Comparison of ENCODE assay signal across 8 mouse cellular contexts in genomic region chr14:55589771-55590448, GRCm38 (mm10). TPM values are rescaled to one million over a fixed set of nuclear protein-coding genes. Genes with fewer than 3 reads are reported as not detected.
DNase-seq lines count a peak whose midpoint lies in the region; ATAC-seq and TF ChIP-seq lines count a peak whose summit lies in the region.

No protein-coding gene starts in this region.

- peak overlapping the region; percentile 96 for H3K27ac ChIP-seq in heart, embryonic 15.5 days
- no peak overlapping the region for H3K27ac ChIP-seq in hindbrain, embryonic 12.5 days
- H3K27ac ChIP-seq in midbrain, embryonic 14.5 days (replicated peaks; ENCODE audit: low read depth, low read length) = no peak overlapping the region

- ATAC-seq in heart, embryonic 15.5 days (replicated peaks; ENCODE audit: insufficient number of reproducible peaks, insufficient read depth, low FRiP score, low read depth) = no peak
- no peak for ATAC-seq in G1E (ENCODE audit: extremely low read depth, insufficient number of reproducible peaks, low FRiP score, poor library complexity, severe bottlenecking)
- no peak for ATAC-seq in hindbrain, embryonic 12.5 days (ENCODE audit: low FRiP score)
- no peak for ATAC-seq in midbrain, embryonic 14.5 days (ENCODE audit: low FRiP score, low TSS enrichment)

- no peaks in the 10 kb centered on the region for H3K27me3 ChIP-seq in heart, embryonic 15.5 days
- H3K27me3 ChIP-seq in G1E (ENCODE audit: insufficient read depth, low read length) = no peaks in the 10 kb centered on the region
- no peaks in the 10 kb centered on the region for H3K27me3 ChIP-seq in hindbrain, embryonic 12.5 days
- H3K27me3 ChIP-seq in midbrain, embryonic 14.5 days (ENCODE audit: control insufficient read depth, insufficient read depth, low read length) = no peaks in the 10 kb centered on the region

- WGBS in heart, embryonic 15.5 days = 77% methylated on average over 11 of the region's 11 CpGs
- 90% methylated on average over 11 of the region's 11 CpGs for WGBS in hindbrain, embryonic 12.5 days
- WGBS in midbrain, embryonic 14.5 days = 92% methylated on average over 11 of the region's 11 CpGs

- TF ChIP-seq CTCF in G1E (IDR thresholded peaks at IDR 0.05; ENCODE audit: low read depth, low read length) = no peak

- no peaks in the 10 kb centered on the region for H3K9me3 ChIP-seq in heart, embryonic 15.5 days (replicated peaks)
- H3K9me3 ChIP-seq in G1E (replicated peaks) = no peaks in the 10 kb centered on the region
- no peaks in the 10 kb centered on the region for H3K9me3 ChIP-seq in hindbrain, embryonic 12.5 days (replicated peaks)
- no peaks in the 10 kb centered on the region for H3K9me3 ChIP-seq in midbrain, embryonic 14.5 days (ENCODE audit: control insufficient read depth, low read length)

- peak overlapping the region; percentile 85 for H3K4me3 ChIP-seq in heart, embryonic 15.5 days
- H3K4me3 ChIP-seq in G1E (ENCODE audit: low read depth, low read length) = peak overlapping the region; percentile 96
- peak overlapping the region; percentile 91 for H3K4me3 ChIP-seq in hindbrain, embryonic 12.5 days
- H3K4me3 ChIP-seq in midbrain, embryonic 14.5 days (replicated peaks; ENCODE audit: low read depth, low read length) = peak overlapping the region; percentile 90

- H3K4me2 ChIP-seq in heart, embryonic 15.5 days = peak overlapping the region; percentile 92
- H3K4me2 ChIP-seq in hindbrain, embryonic 12.5 days (replicated peaks) = peak overlapping the region; percentile 98
- peak overlapping the region; percentile 98 for H3K4me2 ChIP-seq in midbrain, embryonic 14.5 days (ENCODE audit: low read length)

- H3K9ac ChIP-seq in heart, embryonic 15.5 days = peak overlapping the region; percentile 61; the same call in 1 of the 2 replicates
- peak overlapping the region; percentile 92 for H3K9ac ChIP-seq in hindbrain, embryonic 12.5 days
- peak overlapping the region; percentile 88; the same call in 1 of the 2 replicates for H3K9ac ChIP-seq in midbrain, embryonic 14.5 days (replicated peaks; ENCODE audit: low read length)

- peaks cover 33% of the 10 kb centered on the region for H3K4me1 ChIP-seq in heart, embryonic 15.5 days (replicated peaks)
- peaks cover 75% of the 10 kb centered on the region for H3K4me1 ChIP-seq in G1E (ENCODE audit: insufficient read depth, low read depth, low read length)
- peaks cover 29% of the 10 kb centered on the region for H3K4me1 ChIP-seq in hindbrain, embryonic 12.5 days
- peaks cover 18% of the 10 kb centered on the region for H3K4me1 ChIP-seq in midbrain, embryonic 14.5 days (ENCODE audit: control insufficient read depth, insufficient read depth, low read length)

- DNase-seq in heart, adult 9 months (ENCODE audit: low spot score in 2 of 2) = no peak
- no peak for DNase-seq in G1E (ENCODE audit: low spot score)
- no peak for DNase-seq in midbrain, embryonic 14.5 days
- DNase-seq in adrenal gland, postnatal 36 days = no peak
- DNase-seq in gastrocnemius, adult 8-10 months (ENCODE audit: low spot score in 2 of 2) = no peak
- no peak for DNase-seq in Muller cell, postnatal 12 days (ENCODE audit: inconsistent ontology term)

- peaks cover 14% of the 10 kb centered on the region; the same call in 1 of the 2 replicates for H3K36me3 ChIP-seq in heart, embryonic 15.5 days
- H3K36me3 ChIP-seq in G1E (replicated peaks) = peaks cover 49% of the 10 kb centered on the region
- peaks cover 21% of the 10 kb centered on the region for H3K36me3 ChIP-seq in hindbrain, embryonic 12.5 days
- H3K36me3 ChIP-seq in midbrain, embryonic 14.5 days (ENCODE audit: control insufficient read depth, insufficient read depth, low read length) = peaks cover 18% of the 10 kb centered on the region

RNA-seq across cellular contexts. Expression of gene Psme2, which starts 1.0 kb away (rescaled TPM):
- 203 and 215 TPM in 2 replicates for polyA plus RNA-seq in heart, embryonic 15.5 days (2015; fragmentation: Nextera tagmentation; extraction: Ambion mirVana)
- total RNA-seq in G1E (2014; fragmentation: Nextera tagmentation) = 59.4 and 109 TPM in 2 replicates
- 163 and 165 TPM in 2 replicates for total RNA-seq in G1E (2017)
- 33.4 and 50.8 TPM in 2 replicates for polyA plus RNA-seq in G1E (2012)
- polyA plus RNA-seq in hindbrain, embryonic 12.5 days (2016; fragmentation: Nextera tagmentation; extraction: Ambion mirVana) = 201 and 234 TPM in 2 replicates
- polyA plus RNA-seq in midbrain, embryonic 14.5 days (2014; fragmentation: Nextera tagmentation; extraction: Ambion mirVana) = 165 and 182 TPM in 2 replicates
- total RNA-seq in adrenal gland, postnatal 36 days (2021) = 100 to 1,000 TPM; 311 to 396 TPM
- total RNA-seq in gastrocnemius, adult 8-10 months (2022) = 10 to 100 TPM; 50.9 to 72.8 (median 62.7) TPM

RNA-seq across cellular contexts. Expression of gene Rnf31, which starts 1.6 kb away (rescaled TPM):
- 15.8 and 17.4 TPM in 2 replicates for polyA plus RNA-seq in heart, embryonic 15.5 days (2015; fragmentation: Nextera tagmentation; extraction: Ambion mirVana)
- total RNA-seq in G1E (2014; fragmentation: Nextera tagmentation) (23.7 and 43.9 TPM in 2 replicates), G1E (2017) (11.8 and 12.6 TPM in 2 replicates)
- polyA plus RNA-seq in G1E (2012) = 34.2 and 35.1 TPM in 2 replicates
- polyA plus RNA-seq in hindbrain, embryonic 12.5 days (2016; fragmentation: Nextera tagmentation; extraction: Ambion mirVana) = 21.2 and 23.7 TPM in 2 replicates
- polyA plus RNA-seq in midbrain, embryonic 14.5 days (2014; fragmentation: Nextera tagmentation; extraction: Ambion mirVana) = 15.6 and 17.1 TPM in 2 replicates
- total RNA-seq in adrenal gland, postnatal 36 days (2021) = 10 to 100 TPM; 33.7 to 33.9 TPM
- 10 to 100 TPM; 14.8 to 18.7 (median 16.6) TPM for total RNA-seq in gastrocnemius, adult 8-10 months (2022)

RNA-seq across cellular contexts. Expression of gene Emc9, which starts 4.8 kb away (rescaled TPM):
- polyA plus RNA-seq in heart, embryonic 15.5 days (2015; fragmentation: Nextera tagmentation; extraction: Ambion mirVana) = 21.2 and 21.6 TPM in 2 replicates
- total RNA-seq in G1E (2014; fragmentation: Nextera tagmentation) (16.7 and 20.0 TPM in 2 replicates), G1E (2017) (17.9 and 23.6 TPM in 2 replicates)
- polyA plus RNA-seq in G1E (2012) = 19.5 and 20.2 TPM in 2 replicates
- 8.5 and 9.0 TPM in 2 replicates for polyA plus RNA-seq in hindbrain, embryonic 12.5 days (2016; fragmentation: Nextera tagmentation; extraction: Ambion mirVana)
- polyA plus RNA-seq in midbrain, embryonic 14.5 days (2014; fragmentation: Nextera tagmentation; extraction: Ambion mirVana) = 17.3 and 32.8 TPM in 2 replicates
- total RNA-seq in adrenal gland, postnatal 36 days (2021) = 10 to 100 TPM; 28.0 to 45.9 TPM
- 10 to 100 TPM; 30.6 to 41.6 (median 37.6) TPM for total RNA-seq in gastrocnemius, adult 8-10 months (2022)

RNA-seq across cellular contexts. Expression of gene Psme1, which starts 12.0 kb away (rescaled TPM):
- 206 and 216 TPM in 2 replicates for polyA plus RNA-seq in heart, embryonic 15.5 days (2015; fragmentation: Nextera tagmentation; extraction: Ambion mirVana)
- total RNA-seq in G1E (2014; fragmentation: Nextera tagmentation) (598 and 793 TPM in 2 replicates), G1E (2017) (212 and 228 TPM in 2 replicates)
- polyA plus RNA-seq in G1E (2012) = 141 and 155 TPM in 2 replicates
- 132 and 133 TPM in 2 replicates for polyA plus RNA-seq in hindbrain, embryonic 12.5 days (2016; fragmentation: Nextera tagmentation; extraction: Ambion mirVana)
- polyA plus RNA-seq in midbrain, embryonic 14.5 days (2014; fragmentation: Nextera tagmentation; extraction: Ambion mirVana) = 189 and 217 TPM in 2 replicates
- total RNA-seq in adrenal gland, postnatal 36 days (2021) = 100 to 1,000 TPM; 203 to 361 TPM
- 10 to 100 TPM; 63.4 to 78.7 (median 78.0) TPM for total RNA-seq in gastrocnemius, adult 8-10 months (2022)

RNA-seq across cellular contexts. Expression of gene Irf9, which starts 13.5 kb away (rescaled TPM):
- polyA plus RNA-seq in heart, embryonic 15.5 days (2015; fragmentation: Nextera tagmentation; extraction: Ambion mirVana) = 9.1 and 13.7 TPM in 2 replicates
- 25.3 and 31.2 TPM in 2 replicates for total RNA-seq in G1E (2014; fragmentation: Nextera tagmentation)
- total RNA-seq in G1E (2017) = 37.8 and 39.6 TPM in 2 replicates
- 40.3 and 64.3 TPM in 2 replicates for polyA plus RNA-seq in G1E (2012)
- polyA plus RNA-seq in hindbrain, embryonic 12.5 days (2016; fragmentation: Nextera tagmentation; extraction: Ambion mirVana) = 9.9 and 10.7 TPM in 2 replicates
- 7.2 and 11.5 TPM in 2 replicates for polyA plus RNA-seq in midbrain, embryonic 14.5 days (2014; fragmentation: Nextera tagmentation; extraction: Ambion mirVana)
- total RNA-seq in adrenal gland, postnatal 36 days (2021) = 10 to 100 TPM; 30.3 to 30.6 TPM
- 1 to 10 TPM; 2.4 to 3.0 (median 2.5) TPM for total RNA-seq in gastrocnemius, adult 8-10 months (2022)
